Mouse (Mus musculus) embryonic facial prominence, embryonic 13.5 days (tissue): ENCODE data around the gene Pfkfb3. TPM values are rescaled to one million over a fixed set of nuclear protein-coding genes. Genes with fewer than 3 reads are reported as not detected.
A peak's percentile ranks its signal among the peaks of the same experiment; 100 is the strongest.

Source experiments
- ATAC-seq: fragments of 200-750 bp; cut with Nextera tagmentation; 2 replicates; pipeline ENCODE4 v1.8.0; 2017; ENCODE audit warnings: low read depth; ENCODE audit not compliant: insufficient number of reproducible peaks, insufficient read depth, low FRiP score, low TSS enrichment
- H3K27ac ChIP-seq: fragments of 300-500 bp; sonication (generic); 2 replicates; pipeline ENCODE4 v1.5.1; 2015; ENCODE audit warnings: moderate library complexity, mild to moderate bottlenecking, inconsistent platforms
- H3K27me3 ChIP-seq: fragments of 300-500 bp; sonication (generic); 2 replicates; pipeline ENCODE4 v1.6.1; 2015; ENCODE audit warnings: mild to moderate bottlenecking, inconsistent platforms
- H3K36me3 ChIP-seq: fragments of 300-500 bp; sonication (generic); 2 replicates; pipeline ENCODE4 v1.6.1; 2015; ENCODE audit warnings: mild to moderate bottlenecking, inconsistent platforms
- H3K4me1 ChIP-seq: fragments of 300-500 bp; sonication (generic); 2 replicates; pipeline ENCODE4 v1.6.1; 2015; ENCODE audit warnings: inconsistent platforms
- H3K4me2 ChIP-seq: fragments of 300-500 bp; sonication (generic); 2 replicates; pipeline ENCODE4 v1.6.1; 2015; ENCODE audit warnings: moderate library complexity, mild to moderate bottlenecking, inconsistent platforms
- H3K4me3 ChIP-seq: fragments of 300-500 bp; sonication (generic); 2 replicates; pipeline ENCODE4 v1.5.1; 2015; ENCODE audit warnings: mild to moderate bottlenecking, inconsistent platforms
- H3K9ac ChIP-seq: fragments of 300-500 bp; sonication (generic); 2 replicates; pipeline ENCODE4 v1.6.1; 2015; ENCODE audit warnings: mild to moderate bottlenecking, inconsistent platforms
- H3K9me3 ChIP-seq: fragments of 300-500 bp; sonication (generic); 2 replicates; pipeline ENCODE4 v1.6.1; 2016; ENCODE audit warnings: inconsistent platforms
- WGBS: fragments of 180-500 bp; shearing (Covaris S2); methylation state at CpG from one replicate; pipeline ENCODE4 v1.1.7; 2015; ENCODE audit warnings: mixed read lengths; 5-methylcytosine and 5-hydroxymethylcytosine counted together
- polyA plus RNA-seq: library from polyadenylated mRNA; unstranded; fragments of >200 nt; fragmentation: Nextera tagmentation; extraction: Ambion mirVana; gene quantifications from 2 replicates; pipeline ENCODE4 v1.2.1, GENCODE M21; 2015

The Pfkfb3 gene
- 13.4 and 15.6 TPM in 2 replicates for polyA plus RNA-seq

DNA sequence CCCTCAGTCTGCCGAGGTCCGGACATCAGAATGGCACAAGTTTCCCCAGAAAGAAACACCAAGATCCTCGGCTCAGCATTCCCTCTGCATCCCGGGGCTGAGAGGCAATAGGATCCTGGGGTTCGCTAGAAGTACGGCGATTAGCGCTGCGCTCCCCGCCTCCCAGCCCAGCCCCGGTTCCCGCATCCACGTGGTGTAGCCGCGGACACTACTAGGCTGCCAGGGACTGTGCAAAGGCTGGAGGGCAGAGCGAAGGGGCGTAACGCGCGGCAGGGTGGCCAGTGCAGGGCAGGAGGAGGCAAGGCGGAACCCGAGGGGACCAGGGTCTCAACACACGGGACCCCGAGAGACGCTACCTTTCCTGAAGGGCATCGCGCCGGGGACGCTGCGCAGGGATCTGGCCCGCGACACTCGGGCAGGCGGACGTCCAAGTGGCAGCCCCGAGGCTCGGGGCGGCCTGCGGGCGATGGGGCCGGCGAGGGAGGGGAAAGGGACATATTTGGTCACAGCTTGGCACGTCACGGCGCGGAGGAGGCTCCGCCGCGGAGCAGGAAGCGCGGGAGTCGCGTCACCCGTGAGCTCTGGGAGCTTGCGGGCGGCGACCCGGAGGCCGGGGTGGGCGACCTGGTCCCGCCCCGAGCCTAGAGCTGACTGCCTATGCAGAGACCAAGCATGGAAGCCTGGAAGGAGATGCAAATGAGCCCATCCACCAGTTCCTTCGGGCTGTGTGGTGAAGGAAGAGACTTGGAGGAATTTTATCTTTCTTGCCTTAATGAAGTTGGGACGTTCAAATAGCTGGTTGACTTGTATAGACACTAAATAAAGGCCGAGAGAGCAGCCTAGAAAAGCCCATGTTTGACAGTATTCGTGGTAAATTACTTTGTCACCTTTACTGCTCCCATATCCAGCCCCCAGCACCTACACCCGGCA lies at the start of gene Pfkfb3:
Gene Pfkfb3, minus strand, starts transcription at position 607 of the 930 bp plus-strand sequence.
- H3K4me2 ChIP-seq, result peak within 1 kb of the TSS; percentile 91
- H3K27me3 ChIP-seq, result peaks cover 48% of the 10 kb centered on the region
- H3K27ac ChIP-seq, result no peak within 1 kb of the TSS
- peak within 1 kb of the TSS; percentile 56 for H3K4me3 ChIP-seq
- peak within 1 kb of the TSS; percentile 71 for H3K9ac ChIP-seq
- no peaks in the 10 kb centered on the region for H3K36me3 ChIP-seq
- ATAC-seq, result 0 out of 2 replicates have a peak, but pooled peaks have one; percentile 57
- 1% methylated on average over 67 of the region's 67 CpGs for WGBS
- H3K4me1 ChIP-seq, result peaks cover 19% of the 10 kb centered on the region
- H3K9me3 ChIP-seq, result no peaks in the 10 kb centered on the region

DNA sequence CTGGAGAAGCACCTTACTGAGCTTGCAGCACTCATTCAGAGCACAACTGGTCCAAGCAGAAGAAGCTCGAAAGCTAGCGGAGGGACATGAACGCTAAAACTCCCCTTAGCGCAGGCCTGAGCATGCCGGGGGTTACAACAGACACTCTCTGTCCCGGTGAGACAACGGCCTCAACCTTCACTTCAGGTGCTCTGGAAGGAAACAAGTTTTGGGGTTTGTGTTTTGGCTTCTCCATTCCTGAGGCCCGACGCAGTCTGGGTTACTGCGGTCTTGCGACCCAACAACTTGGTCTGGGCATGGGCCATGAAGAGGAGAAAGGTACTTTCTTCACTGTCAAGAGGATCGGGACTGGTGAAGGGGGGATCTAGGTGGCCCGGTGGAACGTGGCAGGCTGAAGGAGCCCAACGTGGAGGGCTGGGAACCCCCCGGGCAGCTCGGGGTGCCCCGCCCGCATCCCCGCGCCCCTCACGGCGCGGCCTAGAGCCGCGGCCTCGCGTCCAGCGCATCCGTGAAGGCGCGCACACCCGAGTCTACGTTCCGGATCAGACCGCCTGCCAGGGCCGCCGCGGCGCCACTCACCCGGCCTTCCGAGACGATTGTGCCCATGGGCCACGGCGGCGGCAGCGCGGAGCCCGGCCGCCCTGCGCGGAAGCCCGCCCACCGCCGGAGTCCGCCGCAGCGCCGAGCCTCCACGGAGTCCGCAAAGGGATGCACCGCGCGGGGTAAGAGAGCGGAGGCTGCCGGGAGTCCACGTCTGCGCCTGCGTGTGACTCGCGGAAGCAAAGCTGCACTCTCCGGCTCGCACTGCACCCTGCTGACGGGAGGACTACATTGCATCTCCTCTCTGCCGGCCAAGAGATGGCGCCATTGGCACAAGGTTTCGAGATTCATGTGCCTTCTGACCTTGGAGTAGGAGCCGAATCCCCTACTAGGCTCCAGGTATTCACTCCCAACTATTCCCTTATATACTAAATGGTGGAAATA lies 48.9 kb upstream of the Pfkfb3 start:
- Histone ChIP-seq H3K4me2 (peak overlapping the region; percentile 86), H3K27me3 (no peaks in the 10 kb centered on the region), H3K9me3 (no peaks in the 10 kb centered on the region), H3K9ac (peak overlapping the region; percentile 99), H3K4me3 (peak overlapping the region; percentile 96), H3K36me3 (peaks cover 27% of the 10 kb centered on the region), H3K4me1 (peaks cover 10% of the 10 kb centered on the region), H3K27ac (peak overlapping the region; percentile 86)
- ATAC-seq, result peak; percentile 97
- under 1% methylated on average over 78 of the region's 78 CpGs for WGBS

DNA sequence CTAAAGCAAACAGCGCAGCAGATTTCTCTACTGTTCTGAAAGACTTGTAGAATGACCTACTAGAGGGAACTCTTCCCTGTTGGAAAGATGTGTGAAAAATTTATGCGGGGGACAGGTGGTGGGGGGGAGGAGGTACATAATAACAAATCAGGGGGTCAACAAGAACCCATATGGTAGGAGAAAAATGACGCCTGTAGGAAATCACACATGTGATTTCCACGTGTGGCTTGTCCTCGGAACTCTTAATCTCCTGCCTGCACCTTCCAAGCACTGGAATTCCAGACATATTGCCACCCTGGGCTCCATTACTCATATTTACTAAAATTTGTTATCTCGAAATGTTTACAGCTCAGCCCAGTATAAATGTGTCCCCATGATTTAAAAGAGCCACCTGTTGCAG lies 47.9 kb upstream of the Pfkfb3 start:
- WGBS, result 77% methylated on average over 6 of the region's 6 CpGs
- ATAC-seq, result no peak
- peak overlapping the region; percentile 96 for H3K4me3 ChIP-seq
- peaks cover 10% of the 10 kb centered on the region for H3K4me1 ChIP-seq
- H3K36me3 ChIP-seq, result peaks cover 36% of the 10 kb centered on the region
- H3K9ac ChIP-seq, result peak overlapping the region; percentile 99
- H3K4me2 ChIP-seq, result peak overlapping the region; percentile 86
- H3K27ac ChIP-seq, result no peak overlapping the region
- H3K27me3 ChIP-seq, result no peaks in the 10 kb centered on the region
- H3K9me3 ChIP-seq, result no peaks in the 10 kb centered on the region

DNA sequence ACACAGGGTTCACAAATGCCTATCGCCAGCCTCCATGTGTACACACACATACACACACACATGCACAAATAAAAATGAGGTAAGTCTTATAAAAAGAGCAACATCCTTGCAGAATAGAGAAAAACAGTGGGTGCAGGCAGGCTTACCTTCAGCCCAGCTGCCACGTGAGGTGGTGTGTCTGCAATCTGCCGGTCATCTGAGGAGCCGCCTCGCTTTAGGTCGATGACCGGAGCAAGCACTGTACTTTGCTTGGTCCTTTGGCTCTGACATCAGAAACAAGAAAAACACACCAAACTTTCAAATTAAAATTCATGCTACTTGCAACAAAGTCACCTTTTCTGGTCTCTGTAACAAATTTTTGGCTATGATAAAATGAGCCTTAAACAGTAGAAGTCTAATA lies 44.0 kb upstream of the Pfkfb3 start:
- WGBS, result 96% methylated on average over 7 of the region's 7 CpGs
- Histone ChIP-seq H3K9me3 (no peaks in the 10 kb centered on the region), H3K4me1 (peaks cover 10% of the 10 kb centered on the region), H3K27me3 (no peaks in the 10 kb centered on the region), H3K4me2 (no peak overlapping the region), H3K36me3 (peaks cover 68% of the 10 kb centered on the region), H3K27ac (no peak overlapping the region), H3K4me3 (no peak overlapping the region), H3K9ac (no peak overlapping the region)
- ATAC-seq, result no peak

DNA sequence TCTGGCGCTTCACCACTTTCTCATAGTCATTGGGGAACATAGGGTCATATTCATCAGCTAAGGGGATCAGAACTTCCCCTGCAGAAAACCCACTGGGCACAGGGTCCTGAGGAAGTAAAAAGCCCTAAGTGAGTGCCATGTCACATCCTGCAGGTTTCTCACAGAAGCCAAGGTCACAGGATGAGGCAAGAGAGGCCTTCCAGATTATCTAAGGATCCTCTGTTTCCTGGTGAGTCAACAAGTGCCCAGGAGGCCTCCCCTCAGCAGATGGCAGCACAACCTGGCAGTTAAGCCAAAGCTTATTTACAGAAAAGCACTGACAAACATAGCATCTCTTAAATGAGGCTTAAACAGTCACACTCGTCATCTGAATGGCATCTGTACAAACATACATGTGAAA lies 42.8 kb upstream of the Pfkfb3 start:
- H3K4me3 ChIP-seq, result no peak overlapping the region
- H3K9me3 ChIP-seq, result no peaks in the 10 kb centered on the region
- H3K27ac ChIP-seq, result no peak overlapping the region
- ATAC-seq, result no peak
- H3K4me2 ChIP-seq, result no peak overlapping the region
- 94% methylated on average over 2 of the region's 2 CpGs for WGBS
- H3K27me3 ChIP-seq, result no peaks in the 10 kb centered on the region
- peaks cover 4% of the 10 kb centered on the region for H3K4me1 ChIP-seq
- H3K9ac ChIP-seq, result no peak overlapping the region
- H3K36me3 ChIP-seq, result peaks cover 80% of the 10 kb centered on the region

DNA sequence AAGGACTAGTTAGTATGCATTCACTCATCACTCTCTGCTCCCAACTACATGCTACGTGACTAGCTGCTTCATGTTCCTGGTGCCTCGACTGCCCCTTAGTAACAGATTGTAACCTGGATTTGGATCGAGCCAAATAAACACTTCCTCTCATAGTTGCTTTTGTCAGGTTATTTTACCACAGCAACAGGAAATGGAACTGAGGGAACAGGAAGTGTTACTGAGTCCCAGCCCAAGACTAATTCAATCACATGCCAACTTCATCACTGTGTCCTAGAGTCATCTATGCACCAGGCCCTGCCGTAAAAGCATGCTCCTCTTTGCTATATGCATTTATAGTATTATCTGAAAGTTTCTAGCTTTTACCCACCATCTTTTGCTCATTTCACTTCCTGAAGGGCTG lies 34.1 kb upstream of the Pfkfb3 start:
- H3K4me2 ChIP-seq, result no peak overlapping the region
- no peaks in the 10 kb centered on the region for H3K27me3 ChIP-seq
- no peaks in the 10 kb centered on the region for H3K9me3 ChIP-seq
- peaks cover 95% of the 10 kb centered on the region for H3K36me3 ChIP-seq
- 92% methylated on average over 4 of the region's 4 CpGs for WGBS
- no peak overlapping the region for H3K9ac ChIP-seq
- no peak overlapping the region for H3K4me3 ChIP-seq
- ATAC-seq, result no peak
- no peak overlapping the region for H3K27ac ChIP-seq
- H3K4me1 ChIP-seq, result no peaks in the 10 kb centered on the region

DNA sequence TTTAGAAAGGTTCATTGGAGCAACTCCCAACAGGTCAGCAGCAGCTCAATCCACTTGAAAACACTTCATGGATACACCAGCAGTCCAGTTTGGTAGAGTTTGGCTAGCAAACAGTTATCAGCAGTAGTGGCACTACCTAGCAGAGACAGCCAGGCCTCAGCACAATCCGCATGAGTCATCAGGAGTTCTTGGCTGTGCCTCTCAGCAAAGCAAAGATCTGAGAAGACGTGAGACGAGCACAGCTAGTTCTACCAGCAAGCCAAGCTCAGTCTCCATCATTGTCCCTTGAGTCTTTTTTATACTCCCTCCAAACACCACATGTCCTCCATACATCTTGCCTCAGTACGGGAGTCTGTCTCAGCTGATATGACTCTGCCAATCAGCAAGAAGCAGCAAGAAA lies 25.5 kb upstream of the Pfkfb3 start:
- Histone ChIP-seq H3K9ac (no peak overlapping the region), H3K4me2 (no peak overlapping the region), H3K4me3 (no peak overlapping the region), H3K36me3 (peaks cover 22% of the 10 kb centered on the region), H3K4me1 (no peaks in the 10 kb centered on the region), H3K9me3 (0 out of 2 replicates have a peak, but pooled peaks cover 3% of the 10 kb centered on the region), H3K27me3 (no peaks in the 10 kb centered on the region), H3K27ac (no peak overlapping the region)
- ATAC-seq, result no peak
- 90% methylated on average over 4 of the region's 4 CpGs for WGBS

DNA sequence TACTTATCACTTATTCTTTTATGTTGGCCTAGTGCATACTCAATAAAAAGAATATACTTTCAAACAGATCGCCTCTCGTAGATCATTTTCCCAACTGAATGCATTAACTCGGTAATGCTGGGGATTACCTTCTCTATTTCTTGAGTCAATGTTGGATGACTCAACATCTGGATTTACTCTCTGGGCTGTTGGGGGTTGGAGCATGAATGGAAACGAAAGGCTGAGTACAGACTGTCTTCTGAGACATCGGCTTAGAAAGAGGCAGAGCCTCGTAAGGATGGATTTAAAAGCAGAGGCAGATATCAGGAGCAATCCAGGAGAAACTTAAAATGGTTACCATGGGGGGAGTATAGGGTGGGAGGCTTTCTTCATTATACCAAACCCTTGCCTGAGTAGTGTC lies 24.3 kb upstream of the Pfkfb3 start:
- Histone ChIP-seq H3K27me3 (no peaks in the 10 kb centered on the region), H3K4me2 (no peak overlapping the region), H3K9ac (no peak overlapping the region), H3K4me1 (no peaks in the 10 kb centered on the region), H3K9me3 (0 out of 2 replicates have a peak, but pooled peaks cover 3% of the 10 kb centered on the region), H3K36me3 (peaks cover 13% of the 10 kb centered on the region), H3K27ac (no peak overlapping the region), H3K4me3 (no peak overlapping the region)
- WGBS, result 63% methylated on average over 6 of the region's 6 CpGs
- ATAC-seq, result no peak

DNA sequence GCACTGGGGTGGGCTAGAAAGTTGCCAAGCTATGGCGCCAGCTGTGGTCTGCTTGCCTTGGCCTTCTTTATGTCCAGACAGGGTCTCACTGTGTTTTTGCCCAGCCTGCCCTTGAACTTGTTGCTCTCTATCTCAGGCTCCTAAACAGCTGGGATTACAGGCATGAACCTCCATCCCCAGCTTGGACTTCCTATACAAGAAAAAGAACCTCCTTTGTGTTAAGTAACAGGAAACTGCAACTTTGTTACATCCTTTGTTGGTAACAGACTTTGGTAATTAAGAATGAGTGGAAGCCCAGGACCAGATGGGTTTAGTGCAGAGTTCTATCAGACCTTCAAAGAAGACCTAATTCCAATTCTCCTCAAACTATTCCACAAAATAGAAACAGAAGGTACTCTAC lies 19.8 kb upstream of the Pfkfb3 start:
- H3K4me3 ChIP-seq, result no peak overlapping the region
- H3K9me3 ChIP-seq, result no peaks in the 10 kb centered on the region
- H3K4me1 ChIP-seq, result no peaks in the 10 kb centered on the region
- ATAC-seq, result no peak
- H3K27ac ChIP-seq, result no peak overlapping the region
- H3K4me2 ChIP-seq, result no peak overlapping the region
- 91% methylated on average over 1 of the region's 1 CpGs for WGBS
- H3K27me3 ChIP-seq, result no peaks in the 10 kb centered on the region
- no peaks in the 10 kb centered on the region for H3K36me3 ChIP-seq
- H3K9ac ChIP-seq, result no peak overlapping the region

DNA sequence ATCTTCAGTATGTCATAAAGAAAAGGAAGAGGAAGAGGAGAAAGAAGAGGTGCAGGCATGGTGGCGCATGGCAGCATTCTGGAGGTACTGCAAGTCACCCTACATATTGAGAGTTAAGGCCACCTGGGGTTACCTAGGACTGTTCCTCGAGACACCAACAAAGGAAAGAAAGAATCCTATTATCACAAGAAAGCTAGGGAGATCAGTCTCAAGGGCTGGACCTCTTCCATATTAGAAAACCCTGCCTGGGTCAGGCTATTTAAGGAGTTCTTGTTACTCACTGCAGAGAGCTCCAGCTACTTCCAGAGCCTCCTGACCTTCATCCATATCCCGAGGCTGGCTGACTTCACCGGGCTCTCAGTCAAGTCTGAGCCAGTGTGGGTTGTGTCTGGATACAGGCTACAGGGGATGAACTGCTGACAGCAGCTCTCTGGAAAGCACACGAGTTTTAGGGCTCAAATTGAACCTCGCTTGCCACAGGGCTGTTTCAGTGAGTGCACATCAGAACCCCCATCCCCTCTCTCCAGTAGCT lies 17.2 kb upstream of the Pfkfb3 start:
- WGBS, result 41% methylated on average over 6 of the region's 6 CpGs
- Histone ChIP-seq H3K9ac (no peak overlapping the region), H3K4me1 (no peaks in the 10 kb centered on the region), H3K36me3 (no peaks in the 10 kb centered on the region), H3K9me3 (no peaks in the 10 kb centered on the region), H3K4me2 (no peak overlapping the region), H3K4me3 (no peak overlapping the region), H3K27me3 (no peaks in the 10 kb centered on the region), H3K27ac (no peak overlapping the region)
- ATAC-seq, result no peak

DNA sequence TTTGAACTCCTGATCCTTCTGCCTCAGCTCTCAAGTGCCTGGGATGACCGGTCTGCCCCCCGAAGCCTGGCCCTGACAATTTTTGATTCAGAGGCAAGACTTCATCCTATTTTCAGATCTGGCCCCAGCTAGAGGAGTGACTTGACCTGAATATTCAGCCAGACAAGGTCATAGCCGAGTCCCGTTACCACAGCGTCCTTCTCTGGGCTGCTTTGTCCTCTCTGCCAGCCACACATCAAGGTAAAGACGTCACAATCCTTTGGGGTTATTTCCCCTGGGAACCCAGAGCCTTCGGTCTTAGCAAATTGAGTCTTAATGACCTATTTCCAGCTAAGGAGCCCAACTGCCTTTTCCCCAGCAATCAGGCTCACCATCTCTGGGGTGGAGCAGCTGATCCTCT lies 14.6 kb upstream of the Pfkfb3 start:
- WGBS, result 84% methylated on average over 7 of the region's 7 CpGs
- H3K9ac ChIP-seq, result no peak overlapping the region
- no peaks in the 10 kb centered on the region for H3K4me1 ChIP-seq
- ATAC-seq, result no peak
- H3K27ac ChIP-seq, result no peak overlapping the region
- no peaks in the 10 kb centered on the region for H3K27me3 ChIP-seq
- no peak overlapping the region for H3K4me3 ChIP-seq
- H3K9me3 ChIP-seq, result no peaks in the 10 kb centered on the region
- no peak overlapping the region for H3K4me2 ChIP-seq
- no peaks in the 10 kb centered on the region for H3K36me3 ChIP-seq
